Mouse (Mus musculus) central nervous system, embryonic 11.5 days (tissue): Measurements from ENCODE around the gene Inpp5f. TPM values are rescaled to one million over a fixed set of nuclear protein-coding genes. Genes with fewer than 3 reads are reported as not detected.

Experiments used
- polyA plus RNA-seq: library from polyadenylated mRNA; depleted of rRNA; stranded (reverse); fragments of >200 nt; gene quantifications from 2 replicates; pipeline ENCODE4 v1.2.3, GENCODE M21; 2012; rRNA removed

The Inpp5f gene
- polyA plus RNA-seq: 38.3 and 45.1 TPM in 2 replicates

DNA sequence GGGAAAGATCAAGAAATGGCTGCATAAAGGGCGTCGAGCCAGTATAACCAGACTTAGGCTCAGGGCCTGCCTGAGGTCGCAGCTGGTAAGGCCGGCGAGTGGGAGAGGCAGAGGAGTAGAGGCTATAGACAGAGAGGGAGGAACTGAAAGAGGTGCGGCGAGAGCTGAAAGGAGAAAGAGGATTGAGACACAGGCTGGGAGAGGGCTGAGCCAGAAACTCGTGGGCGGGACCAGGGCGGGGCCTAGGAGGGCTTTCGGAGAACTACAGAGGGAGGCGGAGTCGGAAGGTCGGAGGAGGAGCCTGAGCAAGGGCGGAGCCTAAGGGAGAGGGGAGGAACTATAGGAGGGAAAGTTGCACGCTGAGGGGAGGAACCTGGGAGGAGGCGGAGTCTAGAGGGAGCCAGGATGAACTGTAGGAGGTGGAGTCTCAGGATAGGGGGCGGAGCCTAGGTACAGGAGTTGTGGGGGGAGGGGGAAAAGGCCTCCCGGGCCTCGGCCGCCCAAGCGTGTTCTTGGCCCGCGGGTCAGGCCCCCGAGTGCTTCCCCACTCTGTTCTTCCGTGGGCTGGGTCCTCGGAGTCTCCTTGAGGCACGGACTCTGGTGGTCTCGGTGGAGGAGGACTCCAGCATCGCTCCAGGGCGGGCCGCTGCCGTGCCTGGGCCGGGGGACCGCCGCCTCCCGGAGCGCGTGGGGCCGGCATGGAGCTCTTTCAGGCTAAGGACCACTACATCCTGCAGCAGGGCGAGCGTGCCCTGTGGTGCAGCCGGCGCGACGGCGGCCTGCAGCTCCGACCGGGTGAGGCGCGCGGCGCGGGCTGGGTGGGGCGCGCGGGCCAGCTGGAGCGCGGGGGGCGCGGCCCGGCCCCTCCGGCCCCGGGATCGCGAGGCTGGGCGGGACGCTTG is at the start of gene Inpp5f:
Gene Inpp5f (plus strand): TSS at position 432 of the 902 bp plus-strand sequence.

DNA sequence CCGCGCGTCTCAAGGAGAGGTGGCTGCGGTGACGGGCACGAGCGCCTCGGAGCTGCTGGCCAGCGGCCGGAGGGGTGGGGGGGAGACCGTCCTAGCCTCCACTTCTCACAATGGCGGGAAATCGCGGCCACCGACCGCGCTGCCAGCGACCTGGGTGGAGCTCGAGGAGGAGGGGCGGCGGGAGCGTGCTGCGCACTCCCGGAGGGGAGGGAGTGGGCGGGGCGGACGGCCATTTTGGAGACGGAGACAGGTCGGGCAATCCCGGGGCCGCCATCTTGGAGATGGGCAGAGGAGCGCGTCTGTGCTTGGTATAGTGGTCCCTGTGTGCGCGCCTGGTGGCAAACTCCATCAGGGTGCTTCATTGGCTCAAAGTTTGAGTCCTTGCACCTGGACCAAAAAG is 129.2 kb downstream of the Inpp5f start, which contains the start of gene Mcmbp:
Gene Mcmbp (minus strand): TSS at position 162 of the 400 bp plus-strand sequence.

DNA sequence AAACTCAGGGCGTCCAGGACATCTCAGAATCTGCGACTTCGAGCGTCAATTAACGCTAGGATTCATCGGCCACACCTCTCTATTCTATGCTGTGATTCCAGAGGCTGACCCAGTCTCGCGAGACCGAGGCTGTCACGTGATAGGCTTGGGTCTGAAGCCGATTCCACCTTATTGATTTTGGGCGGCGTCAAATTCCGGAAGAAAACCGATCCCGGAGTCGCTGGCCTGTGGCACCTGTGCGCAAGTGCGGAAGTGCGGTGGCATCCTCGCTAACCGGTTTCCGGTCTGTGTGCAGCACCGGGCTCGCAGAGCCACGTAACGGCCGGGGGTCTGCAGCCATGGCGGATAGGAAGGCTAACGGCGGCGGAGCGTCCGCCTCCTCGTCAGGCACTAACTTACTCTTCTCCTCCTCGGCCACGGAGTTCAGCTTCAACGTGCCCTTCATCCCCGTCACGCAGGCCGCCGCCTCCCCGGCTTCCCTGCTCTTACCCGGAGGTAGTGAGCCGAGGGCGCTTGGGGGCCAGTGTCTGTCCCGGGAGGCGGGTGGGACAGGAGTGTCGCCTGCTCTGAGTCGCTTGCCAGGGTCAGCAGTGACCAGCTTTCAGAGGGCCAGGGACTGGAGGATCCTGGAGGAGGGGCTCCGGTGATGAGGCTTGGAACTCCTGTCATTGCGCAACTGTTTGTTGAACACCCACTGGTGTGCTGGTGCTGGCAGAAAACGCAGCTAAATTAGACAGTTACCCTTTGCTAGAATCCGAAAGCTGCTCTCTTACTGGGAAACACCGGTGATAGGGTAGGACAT is 133.8 kb downstream of the Inpp5f start, which contains the start of gene Sec23ip:
Gene Sec23ip (plus strand): TSS at position 260 of the 802 bp plus-strand sequence.

Other genes starting within 250 kb of the Inpp5f start
- 15.2 and 31.5 TPM in 2 replicates for gene Rgs10, start 192.6 kb upstream of the Inpp5f start, polyA plus RNA-seq
- gene Tial1, start 149.6 kb upstream of the Inpp5f start, polyA plus RNA-seq: 140 and 164 TPM in 2 replicates
- gene Bag3, start 87.7 kb upstream of the Inpp5f start, polyA plus RNA-seq: 6.3 and 8.8 TPM in 2 replicates
- 40.4 and 54.1 TPM in 2 replicates for gene Mcmbp, start 129.2 kb downstream of the Inpp5f start, polyA plus RNA-seq
- gene Sec23ip, start 133.6 kb downstream of the Inpp5f start, polyA plus RNA-seq: 27.8 and 29.0 TPM in 2 replicates